8 mouse cellular contexts compared by ENCODE assay signal in genomic region chr15:82968449-82968848, GRCm38 (mm10). TPM values are rescaled to one million over a fixed set of nuclear protein-coding genes. Genes with fewer than 3 reads are reported as not detected.
DNase-seq lines count a peak whose midpoint lies in the region; ATAC-seq lines count a peak whose summit lies in the region.
"Had no signal": no experiment of that assay in that cellular context is flagged by ENCODE, and none has a peak within 500 bp of the region (broad histone marks: within the 10 kb centered on the region; RNA-seq: fewer than 3 reads in every experiment).

No protein-coding gene starts in this region.

- H3K9me3 ChIP-seq in hindbrain, embryonic 11.5 days (ENCODE audit: control insufficient read depth, low read length), result no peaks in the 10 kb centered on the region
- H3K9me3 ChIP-seq in liver, embryonic 12.5 days (replicated peaks), result no peaks in the 10 kb centered on the region
- H3K9me3 ChIP-seq: megakaryocyte, embryonic 14.5 days had no signal

- H3K4me3 ChIP-seq in hindbrain, embryonic 11.5 days (ENCODE audit: low read depth, low read length), result no peak overlapping the region
- H3K4me3 ChIP-seq in liver, embryonic 12.5 days, result no peak overlapping the region

- H3K9ac ChIP-seq in hindbrain, embryonic 11.5 days (ENCODE audit: low read depth, low read length), result peak overlapping the region; percentile 33; the same call in 1 of the 2 replicates
- 0 out of 2 replicates have a peak overlapping the region, but pooled peaks have one; percentile 13 for H3K9ac ChIP-seq in liver, embryonic 12.5 days

- H3K27ac ChIP-seq in hindbrain, embryonic 11.5 days (ENCODE audit: low read depth, low read length), result peak overlapping the region; percentile 65
- H3K27ac ChIP-seq in liver, embryonic 12.5 days, result no peak overlapping the region

- H3K4me2 ChIP-seq in hindbrain, embryonic 11.5 days (replicated peaks; ENCODE audit: low read depth, low read length), result peak overlapping the region; percentile 16
- peak overlapping the region; percentile 40 for H3K4me2 ChIP-seq in liver, embryonic 12.5 days

- intact Hi-C loops in left cerebral cortex, postnatal 10 days (cut with DNase I), result no loop called here

- ATAC-seq in hindbrain, embryonic 11.5 days (ENCODE audit: low FRiP score), result peak; percentile 82
- no peak for ATAC-seq in liver, embryonic 12.5 days

- no peaks in the 10 kb centered on the region for H3K36me3 ChIP-seq in hindbrain, embryonic 11.5 days (ENCODE audit: control insufficient read depth, insufficient read depth, low read length)
- no peaks in the 10 kb centered on the region for H3K36me3 ChIP-seq in liver, embryonic 12.5 days

- DNase-seq in left cerebral cortex, postnatal 10 days (ENCODE audit: extremely low spot score in 1 of 2, low spot score in 2 of 2), result peak; percentile 61 to 83
- DNase-seq in left cerebral cortex, adult 11 months (ENCODE audit: low spot score), result no peak
- peak; percentile 88 to 94 for DNase-seq in cerebellum, postnatal 10 days
- DNase-seq in hindbrain, embryonic 11.5 days (ENCODE audit: low spot score), result peak; percentile 75
- peak; percentile 76 for DNase-seq in thymus, postnatal 0 days (ENCODE audit: low spot score)
- DNase-seq in adrenal gland, postnatal 4 days (ENCODE audit: low spot score in 2 of 2), result no peak

- peaks cover 19% of the 10 kb centered on the region for H3K4me1 ChIP-seq in hindbrain, embryonic 11.5 days (replicated peaks; ENCODE audit: control insufficient read depth, insufficient read depth, low read length)
- peaks cover 19% of the 10 kb centered on the region for H3K4me1 ChIP-seq in liver, embryonic 12.5 days

- WGBS in hindbrain, embryonic 11.5 days, result under 1% methylated on average over 22 of the region's 22 CpGs
- 9% methylated on average over 22 of the region's 22 CpGs for WGBS in liver, embryonic 12.5 days (ENCODE audit: insufficient replicate concordance)

- H3K27me3 ChIP-seq in hindbrain, embryonic 11.5 days (ENCODE audit: control insufficient read depth, insufficient read depth, low read length), result peaks cover 34% of the 10 kb centered on the region
- H3K27me3 ChIP-seq in liver, embryonic 12.5 days (replicated peaks), result peaks cover 63% of the 10 kb centered on the region

RNA-seq across cellular contexts. Expression of gene Tcf20, which starts 19.2 kb away (rescaled TPM):
- 100 to 1,000 TPM; 123 to 128 TPM for total RNA-seq in left cerebral cortex, postnatal 10 days (2021)
- polyA plus RNA-seq in hindbrain, embryonic 11.5 days (2014; fragmentation: Nextera tagmentation; extraction: Ambion mirVana), result 12.6 and 14.8 TPM in 2 replicates
- polyA plus RNA-seq in liver, embryonic 12.5 days (2016; fragmentation: Nextera tagmentation; extraction: Ambion mirVana), result 3.9 and 4.0 TPM in 2 replicates
- polyA plus RNA-seq in thymus, postnatal 0 days (2015; fragmentation: Nextera tagmentation; extraction: Ambion mirVana), result 9.9 and 13.1 TPM in 2 replicates
- total RNA-seq in adrenal gland, postnatal 4 days (2021), result 10 to 100 TPM; 85.4 to 98.1 TPM

Comparison
In these comparisons a context has a peak if more than half of its experiments do, and no peak if none do; other contexts are left out.
1. DNase-seq: peak in left cerebral cortex, postnatal 10 days (2 of 2), cerebellum, postnatal 10 days (2 of 2), hindbrain, embryonic 11.5 days (single experiment) and thymus, postnatal 0 days (single experiment); none in left cerebral cortex, adult 11 months (single experiment) and adrenal gland, postnatal 4 days (0 of 2).